Mouse (Mus musculus) erythroblast, embryonic 14.5 days (primary cell): ENCODE data around the gene Gm37240.

Experiments
- GATA1 ChIP-seq: IDR thresholded peaks from 2 replicates; pipeline ENCODE4 v1.6.1; 2012; ENCODE audit warnings: low read length, inconsistent platforms, mixed read lengths
- TAL1 ChIP-seq: IDR thresholded peaks from 3 replicates; pipeline ENCODE4 v1.6.1; 2012; ENCODE audit warnings: low read length, inconsistent platforms, mixed read lengths

GRCm38 (mm10) chr3:85688341-85688740, 199.0 kb downstream of the Gm37240 start:
- TF ChIP-seq GATA1 (no peak), TAL1 (no peak)
